13 mouse cellular contexts compared by ENCODE assay signal in the genomic region with DNA sequence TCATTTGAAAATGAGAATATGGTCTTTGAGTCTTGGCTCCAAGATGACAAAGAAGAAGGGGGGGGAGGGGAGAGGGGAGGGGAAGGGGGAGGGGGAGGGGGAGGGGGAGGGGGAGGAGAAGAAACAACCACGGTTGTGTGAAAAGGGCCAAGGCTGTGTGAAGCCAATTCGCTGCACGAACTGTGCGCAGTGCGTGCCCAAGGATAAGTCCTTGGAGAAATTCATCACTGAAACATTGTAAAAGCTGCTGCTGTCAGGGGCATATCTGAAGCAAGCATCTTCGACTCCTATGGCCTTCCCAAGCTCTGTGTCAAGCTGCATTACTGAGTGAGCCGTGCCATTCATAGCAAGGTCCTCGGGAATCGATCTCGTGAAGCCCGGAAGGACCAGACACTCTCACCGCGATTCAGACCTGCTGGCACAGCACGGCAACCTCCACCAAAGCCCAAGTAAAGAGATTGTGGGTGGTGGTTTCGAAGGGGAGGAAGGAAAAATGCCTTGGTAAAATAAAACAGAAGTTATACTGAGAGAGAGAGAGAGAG.
"Had no signal": no experiment of that assay in that cellular context is flagged by ENCODE, and none has a peak within 500 bp of the region (broad histone marks: within the 10 kb centered on the region; RNA-seq: fewer than 3 reads in every experiment).

No protein-coding gene starts in this region.

- H3K4me3 ChIP-seq: layer of hippocampus, adult 2 months; limb, embryonic 13.5 days; myocyte; neural tube, embryonic 15.5 days; stomach, embryonic 15.5 days had no signal

- H3K4me2 ChIP-seq: limb, embryonic 13.5 days; neural tube, embryonic 15.5 days; stomach, embryonic 15.5 days had no signal

- H3K27ac ChIP-seq: layer of hippocampus, adult 2 months; limb, embryonic 13.5 days; liver, embryonic 14.5 days; neural tube, embryonic 15.5 days; stomach, embryonic 15.5 days had no signal

- H3K4me1 ChIP-seq: limb, embryonic 13.5 days; neural tube, embryonic 15.5 days; stomach, embryonic 15.5 days had no signal

- H3K27me3 ChIP-seq: limb, embryonic 13.5 days; neural tube, embryonic 15.5 days; stomach, embryonic 15.5 days had no signal

- H3K9ac ChIP-seq: limb, embryonic 13.5 days; liver, embryonic 14.5 days; neural tube, embryonic 15.5 days; stomach, embryonic 15.5 days had no signal

- H3K9me3 ChIP-seq: limb, embryonic 13.5 days; neural tube, embryonic 15.5 days; stomach, embryonic 15.5 days had no signal

- DNase-seq: kidney, adult 9 months; kidney, postnatal 10 days; kidney, postnatal 4 days; lung, adult 18-20 months; midbrain, embryonic 14.5 days; retina, postnatal 1 day; thymus, postnatal 4 days had no signal

- H3K36me3 ChIP-seq: limb, embryonic 13.5 days; neural tube, embryonic 15.5 days; stomach, embryonic 15.5 days had no signal
